Mouse (Mus musculus) ES-E14 (cell line): ENCODE results near the gene Ddx60.

Experiments used
- HCFC1 ChIP-seq: IDR thresholded peaks from 2 replicates; pipeline ENCODE4 v1.6.1; 2012; ENCODE audit warnings: low read length, inconsistent platforms, borderline replicate concordance; ENCODE audit not compliant: insufficient read depth
- MAFK ChIP-seq: IDR thresholded peaks from 2 replicates; pipeline ENCODE4 v1.6.1; 2014; ENCODE audit warnings: mild to moderate bottlenecking, low read depth, low read length, inconsistent platforms; ENCODE audit not compliant: insufficient read depth
- ZC3H11A ChIP-seq: IDR thresholded peaks from 2 replicates; pipeline ENCODE4 v1.6.1; 2012; ENCODE audit warnings: low read depth, mild to moderate bottlenecking, inconsistent platforms, low read length, borderline replicate concordance

DNA sequence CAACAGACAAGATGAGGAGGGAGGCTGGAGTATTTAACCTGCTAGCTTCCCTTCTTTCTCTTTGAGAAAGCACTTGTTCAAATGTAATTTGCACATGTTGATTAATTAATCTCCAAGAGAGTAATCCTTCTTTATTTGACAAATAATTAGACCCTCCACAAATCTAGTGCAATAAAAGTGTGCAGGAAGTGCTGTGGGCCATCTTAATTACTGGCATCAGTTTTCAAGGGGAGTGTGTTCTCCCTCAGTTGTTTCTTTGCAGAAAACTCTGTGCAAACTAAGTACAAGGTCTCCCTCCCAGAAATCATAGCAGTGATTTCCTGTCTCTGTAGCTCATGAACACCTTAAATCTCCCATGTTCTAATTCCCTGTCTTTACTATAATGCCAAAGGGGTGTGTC, 140.4 kb downstream of the Ddx60 start:
- TF ChIP-seq ZC3H11A, result no peak
- no peak for TF ChIP-seq MAFK
- no peak for TF ChIP-seq HCFC1
